Mouse (Mus musculus) CH12.LX (cell line): ENCODE results near the gene Morn4. TPM values are rescaled to one million over a fixed set of nuclear protein-coding genes. Genes with fewer than 3 reads are reported as not detected.

Experiments used
- DNase-seq: peaks from one replicate; pipeline ENCODE4 v3.0.0-alpha.2; 2013; ENCODE audit errors: extremely low read depth
- H3K27ac ChIP-seq: 2 replicates; pipeline ENCODE4 v1.5.1; 2012; ENCODE audit warnings: low read depth, mild to moderate bottlenecking, control low read depth, moderate library complexity; ENCODE audit not compliant: insufficient read depth
- H3K27me3 ChIP-seq: replicated peaks from 2 replicates; pipeline ENCODE3; 2012; ENCODE audit warnings: inconsistent platforms
- H3K36me3 ChIP-seq, 2 experiments: replicated peaks in 1 of 2; 2 replicates each; pipeline versions ENCODE3 to v1.6.1; 2012; ENCODE audit warnings: inconsistent platforms in 1 of 2, low read length in 1 of 2, mild to moderate bottlenecking in 1 of 2, mixed read lengths in 1 of 2, moderate library complexity in 1 of 2; ENCODE audit not compliant: control insufficient read depth in 1 of 2, insufficient read depth in 1 of 2
- H3K4me1 ChIP-seq, 2 experiments: 2 replicates each; pipeline ENCODE4 v1.6.1; 2012; ENCODE audit warnings: inconsistent platforms in 1 of 2, moderate library complexity in 1 of 2; ENCODE audit not compliant: insufficient read depth in 2 of 2, control insufficient read depth in 1 of 2
- H3K4me2 ChIP-seq: 2 replicates; pipeline ENCODE4 v1.6.1; 2012; ENCODE audit warnings: low read depth, mild to moderate bottlenecking, control low read depth; ENCODE audit not compliant: poor library complexity, insufficient read depth, severe bottlenecking
- H3K4me3 ChIP-seq, 3 experiments: fragments of 150-350 bp in 1 of 3; sonication (generic) in 1 of 3; replicated peaks in 1 of 3; 2 replicates each; pipeline versions ENCODE3 to v1.5.1; 2011 to 2012; ENCODE audit warnings: low read depth in 2 of 3, low read length in 2 of 3, mild to moderate bottlenecking in 2 of 3, moderate library complexity in 2 of 3, control low read depth in 1 of 3, improper control_type of control experiment in 1 of 3, inconsistent platforms in 1 of 3, mixed read lengths in 1 of 3; ENCODE audit not compliant: poor library complexity in 1 of 3
- H3K79me2 ChIP-seq: replicated peaks from 2 replicates; pipeline ENCODE4 v1.6.1; 2012; ENCODE audit warnings: mild to moderate bottlenecking, moderate library complexity; ENCODE audit not compliant: control insufficient read depth, poor library complexity, insufficient read depth, severe bottlenecking; ENCODE audit errors: extremely low read depth
- H3K9ac ChIP-seq: 2 replicates; pipeline ENCODE4 v1.6.1; 2012; ENCODE audit warnings: low read depth, mild to moderate bottlenecking, control low read depth, moderate library complexity; ENCODE audit not compliant: insufficient read depth
- H3K9me3 ChIP-seq: replicated peaks from 2 replicates; pipeline ENCODE3; 2012; ENCODE audit warnings: low read length, inconsistent platforms, mixed read lengths
- BHLHE40 ChIP-seq: IDR thresholded peaks from 2 replicates; pipeline ENCODE4 v1.6.1; 2011; ENCODE audit warnings: mild to moderate bottlenecking, low read depth, low read length, improper control_type of control experiment
- CHD1 ChIP-seq: IDR thresholded peaks from 2 replicates; pipeline ENCODE4 v1.6.1; 2012; ENCODE audit warnings: low read depth, low read length, improper control_type of control experiment, inconsistent platforms
- CHD2 ChIP-seq: IDR thresholded peaks from 2 replicates; pipeline ENCODE4 v1.6.1; 2011; ENCODE audit warnings: low read length, improper control_type of control experiment
- E2F4 ChIP-seq: IDR thresholded peaks from 2 replicates; pipeline ENCODE4 v1.6.1; 2011; ENCODE audit warnings: low read depth, low read length, improper control_type of control experiment; ENCODE audit not compliant: insufficient replicate concordance
- ELF1 ChIP-seq: IDR thresholded peaks from 2 replicates; pipeline ENCODE4 v1.6.1; 2014; ENCODE audit warnings: low read depth, mild to moderate bottlenecking, inconsistent platforms, low read length, improper control_type of control experiment
- EP300 ChIP-seq: IDR thresholded peaks from 2 replicates; pipeline ENCODE4 v1.6.1; 2011; ENCODE audit warnings: low read length, improper control_type of control experiment
- ETS1 ChIP-seq: conservative IDR thresholded peaks from 2 replicates; pipeline ENCODE4 v1.6.1; 2012; ENCODE audit warnings: low read depth, mild to moderate bottlenecking, inconsistent platforms, low read length, improper control_type of control experiment, moderate library complexity
- GABPA ChIP-seq: IDR thresholded peaks from 2 replicates; pipeline ENCODE4 v1.6.1; 2012; ENCODE audit warnings: low read depth, low read length, improper control_type of control experiment, inconsistent platforms; ENCODE audit not compliant: insufficient replicate concordance
- IRF4 ChIP-seq: IDR thresholded peaks from 2 replicates; pipeline ENCODE4 v1.6.1; 2014; ENCODE audit warnings: low read depth, mild to moderate bottlenecking, inconsistent platforms, low read length, improper control_type of control experiment
- JUN ChIP-seq: IDR thresholded peaks from 2 replicates; pipeline ENCODE4 v1.6.1; 2011; ENCODE audit warnings: low read depth, mild to moderate bottlenecking, low read length, improper control_type of control experiment, moderate library complexity; ENCODE audit not compliant: insufficient read depth
- KAT2A ChIP-seq: IDR thresholded peaks from 2 replicates; pipeline ENCODE4 v1.6.1; 2012; ENCODE audit warnings: low read length, improper control_type of control experiment, inconsistent platforms; ENCODE audit not compliant: insufficient replicate concordance
- MAX ChIP-seq: IDR thresholded peaks from 2 replicates; pipeline ENCODE4 v1.6.1; 2011; ENCODE audit warnings: low read length, improper control_type of control experiment
- MAZ ChIP-seq: IDR thresholded peaks from 2 replicates; pipeline ENCODE4 v1.6.1; 2012; ENCODE audit warnings: low read depth, mild to moderate bottlenecking, inconsistent platforms, low read length, improper control_type of control experiment, moderate library complexity
- MEF2A ChIP-seq: IDR thresholded peaks from 2 replicates; pipeline ENCODE4 v1.6.1; 2014; ENCODE audit warnings: low read depth, mild to moderate bottlenecking, inconsistent platforms, low read length, improper control_type of control experiment, borderline replicate concordance
- MXI1 ChIP-seq: IDR thresholded peaks from 2 replicates; pipeline ENCODE4 v1.6.1; 2011; ENCODE audit warnings: mild to moderate bottlenecking, low read depth, low read length, improper control_type of control experiment
- MYC ChIP-seq: IDR thresholded peaks from 2 replicates; pipeline ENCODE4 v1.6.1; 2011; ENCODE audit warnings: low read depth, mild to moderate bottlenecking, improper control_type of control experiment, low read length
- NELFE ChIP-seq: IDR thresholded peaks from 2 replicates; pipeline ENCODE4 v1.6.1; 2011; ENCODE audit warnings: low read depth, low read length, improper control_type of control experiment
- POLR2A ChIP-seq: IDR thresholded peaks from 2 replicates; pipeline ENCODE4 v1.6.1; 2011; ENCODE audit warnings: low read depth, mild to moderate bottlenecking, improper control_type of control experiment, low read length
- POLR2AphosphoS2 ChIP-seq: IDR thresholded peaks from 2 replicates; pipeline ENCODE4 v1.6.1; 2011; ENCODE audit warnings: low read depth, low read length, improper control_type of control experiment
- SIN3A ChIP-seq: IDR thresholded peaks from 2 replicates; pipeline ENCODE4 v1.6.1; 2012; ENCODE audit warnings: low read length, improper control_type of control experiment, inconsistent platforms
- TBP ChIP-seq: conservative IDR thresholded peaks from 2 replicates; pipeline ENCODE4 v1.6.1; 2011; ENCODE audit warnings: low read depth, low read length, improper control_type of control experiment
- UBTF ChIP-seq: IDR thresholded peaks from 2 replicates; pipeline ENCODE4 v1.6.1; 2012; ENCODE audit warnings: low read depth, mild to moderate bottlenecking, inconsistent platforms, low read length, improper control_type of control experiment, moderate library complexity
- USF1 ChIP-seq: IDR thresholded peaks from 2 replicates; pipeline ENCODE4 v1.6.1; 2014; ENCODE audit warnings: low read depth, mild to moderate bottlenecking, inconsistent platforms, low read length, improper control_type of control experiment
- ZC3H11A ChIP-seq: IDR thresholded peaks from 2 replicates; pipeline ENCODE4 v1.6.1; 2012; ENCODE audit warnings: low read depth, mild to moderate bottlenecking, inconsistent platforms, low read length, improper control_type of control experiment
- ZKSCAN1 ChIP-seq: IDR thresholded peaks from 2 replicates; pipeline ENCODE4 v1.6.1; 2012; ENCODE audit warnings: low read depth, inconsistent platforms, low read length, improper control_type of control experiment, borderline replicate concordance
- ZMIZ1 ChIP-seq: IDR thresholded peaks from 2 replicates; pipeline ENCODE4 v1.6.1; 2012; ENCODE audit warnings: low read depth, mild to moderate bottlenecking, inconsistent platforms, low read length, improper control_type of control experiment
- ZNF384 ChIP-seq: IDR thresholded peaks from 2 replicates; pipeline ENCODE4 v1.6.1; 2012; ENCODE audit warnings: low read depth, low read length, improper control_type of control experiment, inconsistent platforms
- dilution Hi-C: fragments of 300-500 bp; cut with MboI; formaldehyde crosslinking; loops from 2 replicates; pipeline ENCODE4 v1.14.3; 2020; ENCODE audit warnings: low sequenced_read_pairs; ENCODE audit not compliant: extremely low pct_unique_long_range_greater_than_20kb, extremely low pct_ligation_motif_present
- in situ Hi-C: fragments of 300-500 bp; cut with MboI; formaldehyde crosslinking; loops from 3 replicates; pipeline ENCODE4 v1.14.3; 2019; ENCODE audit warnings: low sequenced_read_pairs, low pct_ligation_motif_present, low pct_unique_long_range_greater_than_20kb, mixed read lengths
- polyA plus RNA-seq: library from polyadenylated mRNA; unstranded; fragments of >175 nt; gene quantifications from 2 replicates; pipeline ENCODE4 v1.2.1, GENCODE M21; 2012; ENCODE audit warnings: low read depth; ENCODE audit not compliant: insufficient read length
- total RNA-seq, 2 experiments: library from RNA; depleted of rRNA; stranded (reverse); fragments of 300-350 nt in 1 of 2; fragments of >200 nt in 1 of 2; gene quantifications; 2 replicates each; pipeline ENCODE4 v1.2.3; 2012 to 2014

The Morn4 gene
- total and polyA plus RNA-seq, 3 experiments = 0.04 to 0.24 TPM; not detected in 1

DNA sequence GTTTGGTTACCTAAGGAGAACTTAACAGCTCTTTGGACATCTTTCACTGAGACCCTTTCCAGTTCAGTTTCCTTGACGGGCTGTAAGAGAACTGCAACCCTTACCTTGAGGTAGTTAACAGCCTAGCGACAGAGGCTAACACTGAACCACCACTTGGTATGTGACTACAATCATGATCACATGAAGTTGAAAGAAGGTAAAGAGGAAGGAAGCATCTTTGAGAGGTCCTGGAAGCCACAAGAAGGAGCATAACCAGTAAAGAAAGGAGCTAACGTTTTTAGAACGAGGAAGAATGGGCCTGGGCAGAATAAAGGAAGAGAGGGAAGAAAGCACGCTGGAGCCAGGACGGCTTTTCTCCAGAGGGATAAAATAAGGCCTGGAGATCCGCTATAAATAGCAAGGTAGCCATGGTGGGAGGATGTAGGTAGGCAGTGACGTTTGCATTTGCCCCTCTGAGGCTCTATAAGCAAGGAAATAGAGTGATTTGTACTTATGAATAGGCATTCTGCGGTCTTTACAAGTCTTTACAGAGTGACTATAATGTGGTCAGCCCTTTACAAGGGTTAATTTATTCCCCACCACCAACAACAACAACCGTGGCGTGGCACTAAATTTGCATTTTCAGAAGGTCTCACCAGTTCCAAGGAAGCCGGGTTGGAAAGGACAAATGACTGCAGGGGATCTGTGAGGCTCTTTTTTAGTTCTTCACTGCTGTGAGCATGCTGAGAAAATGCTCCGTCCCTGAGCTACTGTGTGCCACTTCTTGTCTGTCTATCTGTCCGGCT lies 43.5 kb upstream of the Morn4 start:
- Histone ChIP-seq H3K9me3 (no peaks in the 10 kb centered on the region), H3K4me2 (peak overlapping the region; percentile 96), H3K9ac (no peak overlapping the region), H3K4me1 (peaks cover 8 to 30% of the 10 kb centered on the region in 2 experiments), H3K27ac (peak overlapping the region; percentile 5; the same call in 1 of the 2 replicates), H3K79me2 (no peaks in the 10 kb centered on the region), H3K27me3 (no peaks in the 10 kb centered on the region), H3K4me3 (peak overlapping the region; percentile 23 to 64 (median 61)), H3K36me3 (peaks cover 0 to 14% of the 10 kb centered on the region in 2 experiments)
- no peak for DNase-seq
- in situ Hi-C loops (no loop called here), dilution Hi-C loops (no loop called here)
- TF ChIP-seq MEF2A = no peak
- no peak for TF ChIP-seq ETS1
- TF ChIP-seq EP300 = no peak
- TF ChIP-seq ZC3H11A = no peak
- TF ChIP-seq JUN = no peak
- TF ChIP-seq MXI1 = no peak
- no peak for TF ChIP-seq BHLHE40
- no peak for TF ChIP-seq KAT2A
- no peak for TF ChIP-seq UBTF
- TF ChIP-seq POLR2AphosphoS2 = no peak
- no peak for TF ChIP-seq ZMIZ1
- no peak for TF ChIP-seq MAZ
- no peak for TF ChIP-seq SIN3A

DNA sequence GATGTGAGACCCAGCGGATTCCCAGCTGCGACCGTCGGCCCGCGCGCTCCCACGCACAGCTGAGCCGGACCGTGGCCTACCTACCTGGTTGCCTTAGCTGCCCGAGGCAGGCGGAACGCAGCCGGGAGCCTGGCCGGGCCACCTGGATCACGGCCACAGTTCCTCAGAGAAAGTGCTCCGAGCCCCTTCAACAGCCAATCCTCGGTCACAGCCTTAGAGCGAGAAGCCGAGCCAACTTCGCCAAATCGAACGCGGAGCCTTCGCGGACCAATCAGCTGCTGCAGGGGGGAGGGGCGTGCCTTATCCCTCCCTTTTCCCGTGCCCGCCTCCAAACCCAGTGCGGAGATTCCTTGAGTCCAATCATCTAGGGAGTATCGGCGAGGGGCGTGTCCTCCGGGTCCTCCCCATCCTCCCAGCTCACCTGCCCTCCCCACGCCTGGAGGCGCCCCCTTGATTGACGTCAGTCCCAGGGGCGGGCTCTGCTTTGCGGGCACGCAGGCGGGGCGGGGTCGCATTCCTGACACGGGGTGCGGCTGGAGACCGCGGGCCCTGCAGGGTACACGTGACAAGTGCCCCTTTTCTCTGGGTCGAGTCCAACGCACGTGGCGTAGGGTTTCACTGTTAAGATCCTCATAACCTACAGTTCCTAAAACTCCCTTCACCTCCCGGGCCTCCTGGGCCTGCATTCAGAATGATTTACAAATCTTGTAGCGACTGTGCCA lies 42.8 kb upstream of the Morn4 start, which contains the start of gene Avpi1:
Gene Avpi1 (minus strand): TSS at position 273 of the 722 bp plus-strand sequence.
- H3K27me3 ChIP-seq = no peaks in the 10 kb centered on the region
- H3K4me1 ChIP-seq = peaks cover 8 to 28% of the 10 kb centered on the region in 2 experiments
- H3K9ac ChIP-seq = peak within 1 kb of the TSS; percentile 61
- in situ Hi-C loops = no loop called here
- peak within 1 kb of the TSS; percentile 5; the same call in 1 of the 2 replicates for H3K27ac ChIP-seq
- DNase-seq = peak; percentile 92
- no peaks in the 10 kb centered on the region for H3K9me3 ChIP-seq
- dilution Hi-C loops = no loop called here
- H3K4me3 ChIP-seq = peak within 1 kb of the TSS; percentile 57 to 64 (median 61)
- no peaks in the 10 kb centered on the region for H3K79me2 ChIP-seq
- peak within 1 kb of the TSS; percentile 96 for H3K4me2 ChIP-seq
- peaks cover 1 to 22% of the 10 kb centered on the region in 2 experiments for H3K36me3 ChIP-seq
- no peak for TF ChIP-seq GABPA
- peak; percentile 83; the same call in 1 of the 2 replicates for TF ChIP-seq MXI1
- TF ChIP-seq ETS1 = no peak
- TF ChIP-seq SIN3A = peak; percentile 26; the same call in 1 of the 2 replicates
- no peak for TF ChIP-seq TBP
- peak; percentile 28; the same call in 1 of the 2 replicates for TF ChIP-seq USF1
- no peak for TF ChIP-seq EP300
- TF ChIP-seq CHD1 = no peak
- 0 out of 2 replicates have a peak, but pooled peaks have one; percentile 36 for TF ChIP-seq ELF1
- TF ChIP-seq MYC = peak; percentile 54
- TF ChIP-seq POLR2A = peak; percentile 65
- TF ChIP-seq ZMIZ1 = peak; percentile 23; the same call in 1 of the 2 replicates
- peak; percentile 34; the same call in 1 of the 2 replicates for TF ChIP-seq IRF4
- no peak for TF ChIP-seq ZNF384
- no peak for TF ChIP-seq E2F4
- peak; percentile 92 for TF ChIP-seq BHLHE40
- TF ChIP-seq ZKSCAN1 = no peak
- peak; percentile 81 for TF ChIP-seq MAX
- TF ChIP-seq MAZ = peak; percentile 47; the same call in 1 of the 2 replicates
- TF ChIP-seq POLR2AphosphoS2 = no peak
- TF ChIP-seq CHD2 = peak; percentile 66
- 0 out of 2 replicates have a peak, but pooled peaks have one; percentile 42 for TF ChIP-seq NELFE
